Mouse (Mus musculus) left cerebral cortex, adult 2 months (tissue): ENCODE measurements around the gene Pdzd9. TPM values are rescaled to one million over a fixed set of nuclear protein-coding genes. Genes with fewer than 3 reads are reported as not detected.
A peak's percentile ranks its signal among the peaks of the same experiment; 100 is the strongest.
"Not testable (repeated sequence)": the region's sequence is repeated elsewhere in the genome, so short reads cannot be mapped to it uniquely, and the experiment has no call there.

ENCODE experiments used
- DNase-seq, 2 experiments: peaks; one replicate each; pipeline ENCODE4 v3.0.0; 2021 to 2022; ENCODE audit warnings: low spot score in 2 of 2, mixed read lengths in 1 of 2; ENCODE audit errors: extremely low spot score in 1 of 2
- H3K27ac ChIP-seq: fragments of 200-600 bp; 2 replicates; pipeline ENCODE4 v1.8.1; 2022
- H3K4me3 ChIP-seq: fragments of 200-600 bp; 2 replicates; pipeline ENCODE4 v1.8.1; 2022
- CTCF ChIP-seq: fragments of 200-600 bp; IDR thresholded peaks from 2 replicates; pipeline ENCODE4 v1.8.1; 2022; ENCODE audit warnings: antibody characterized with exemption, mild to moderate bottlenecking, moderate library complexity
- intact Hi-C: fragments of 180-260 bp; cut with DNase I; formaldehyde crosslinking; loops from one replicate; pipeline ENCODE4 v1.15.1; 2025
- long read RNA-seq, 2 experiments: library from polyadenylated mRNA; stranded (forward); transcript quantifications; one replicate each; pipeline ENCODE4 v2.0.0; 2021; ENCODE audit warnings: borderline mapping rate in 2 of 2
- total RNA-seq, 2 experiments: library from RNA; stranded (reverse); gene quantifications; 2 replicates each; pipeline ENCODE4 v1.2.3; 2021

The Pdzd9 gene
- total RNA-seq, result not detected
- long read RNA-seq, experiment 1, result 0 reads
- long read RNA-seq, experiment 2, result 0 reads

- TF ChIP-seq CTCF, result peak; percentile 98
- Histone ChIP-seq H3K27ac (no peak within 1 kb of the TSS), H3K4me3 (no peak within 1 kb of the TSS)
- intact Hi-C loops, result loop anchor here (1.0 to 10.0 kb wide), 4 partner anchors 56 to 244 kb away; partner anchors contain the start of gene Polr3e
- peak; percentile 70 to 74 for DNase-seq
These were observed at the start of gene Pdzd9 for GRCm38 (mm10) chr7:120670153-120670875. Pdzd9 (minus strand) TSS chr7:120670343.

- no peak for TF ChIP-seq CTCF
- DNase-seq, result no peak
- intact Hi-C loops, result no loop called here
These were observed 47.1 kb upstream of the Pdzd9 start for GRCm38 (mm10) chr7:120717261-120717660.

GRCm38 (mm10) chr7:120713951-120714350 is 43.8 kb upstream of the Pdzd9 start:
- H3K27ac ChIP-seq, intact Hi-C loops, H3K4me3 ChIP-seq, DNase-seq: not testable (repeated sequence)

More at GRCm38 (mm10) chr7:120717261-120717660, 47.1 kb upstream of the Pdzd9 start:
- Histone ChIP-seq H3K27ac (no peak overlapping the region), H3K4me3 (no peak overlapping the region)

GRCm38 (mm10) chr7:120713225-120713624 is 43.1 kb upstream of the Pdzd9 start:
- TF ChIP-seq CTCF, result no peak
- intact Hi-C loops, result no loop called here
- no peak for DNase-seq
- Histone ChIP-seq H3K4me3 (no peak overlapping the region), H3K27ac (no peak overlapping the region)

- no peak overlapping the region for H3K4me3 ChIP-seq
- H3K27ac ChIP-seq, result peak overlapping the region; percentile 73
- DNase-seq, result no peak
- intact Hi-C loops, result no loop called here
- TF ChIP-seq CTCF, result no peak
These were observed 41.9 kb upstream of the Pdzd9 start for GRCm38 (mm10) chr7:120712071-120712470.

- intact Hi-C loops, result no loop called here
- no peak for TF ChIP-seq CTCF
These were observed 33.7 kb upstream of the Pdzd9 start for GRCm38 (mm10) chr7:120703888-120704287.

DNA sequence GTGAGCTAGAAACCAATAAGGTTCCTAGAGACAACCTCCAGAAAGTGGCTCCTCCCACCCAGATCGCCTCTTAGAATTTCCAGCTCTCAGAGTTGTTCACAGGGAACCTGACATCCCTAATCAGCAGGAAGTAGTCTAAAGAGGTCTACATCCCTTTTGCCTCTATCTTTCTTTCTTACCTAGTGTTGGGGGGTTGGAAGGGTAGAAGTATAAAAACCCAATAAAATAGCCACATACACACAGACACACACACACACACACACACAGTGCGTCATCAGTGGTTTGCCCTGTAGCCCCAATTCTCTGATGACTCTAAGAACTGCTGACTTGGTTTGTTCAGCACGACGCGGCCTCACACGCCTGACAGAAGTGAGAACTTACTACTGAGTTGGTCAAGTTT is 29.4 kb upstream of the Pdzd9 start:
- DNase-seq, result no peak
- no peak overlapping the region for H3K27ac ChIP-seq
- intact Hi-C loops, result no loop called here
- H3K4me3 ChIP-seq, result no peak overlapping the region
- TF ChIP-seq CTCF, result no peak

More at GRCm38 (mm10) chr7:120703888-120704287, 33.7 kb upstream of the Pdzd9 start:
- Histone ChIP-seq H3K4me3 (no peak overlapping the region), H3K27ac (no peak overlapping the region)
- DNase-seq, result no peak

DNA sequence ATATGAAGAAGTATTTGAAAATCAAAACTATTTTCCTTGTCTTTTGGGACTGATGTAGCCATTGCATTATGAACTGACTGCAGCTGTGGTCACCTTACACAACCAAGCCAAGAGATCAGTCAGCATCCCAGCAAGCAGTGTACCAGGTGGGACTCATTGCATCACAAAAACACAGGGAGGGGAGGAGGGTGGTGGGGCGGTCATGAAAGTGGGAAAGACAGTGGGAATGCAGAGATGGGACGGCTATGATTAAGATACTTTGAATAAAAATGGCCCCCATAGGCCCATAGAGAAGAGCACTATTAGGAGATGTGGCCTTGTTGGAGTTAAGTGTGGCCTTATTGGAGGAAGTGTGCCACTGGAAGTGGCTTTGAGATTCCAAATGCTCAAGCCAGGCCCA is 26.2 kb upstream of the Pdzd9 start:
- Histone ChIP-seq H3K4me3 (no peak overlapping the region), H3K27ac (no peak overlapping the region)
- no peak for DNase-seq
- TF ChIP-seq CTCF, result no peak
- intact Hi-C loops, result no loop called here

DNA sequence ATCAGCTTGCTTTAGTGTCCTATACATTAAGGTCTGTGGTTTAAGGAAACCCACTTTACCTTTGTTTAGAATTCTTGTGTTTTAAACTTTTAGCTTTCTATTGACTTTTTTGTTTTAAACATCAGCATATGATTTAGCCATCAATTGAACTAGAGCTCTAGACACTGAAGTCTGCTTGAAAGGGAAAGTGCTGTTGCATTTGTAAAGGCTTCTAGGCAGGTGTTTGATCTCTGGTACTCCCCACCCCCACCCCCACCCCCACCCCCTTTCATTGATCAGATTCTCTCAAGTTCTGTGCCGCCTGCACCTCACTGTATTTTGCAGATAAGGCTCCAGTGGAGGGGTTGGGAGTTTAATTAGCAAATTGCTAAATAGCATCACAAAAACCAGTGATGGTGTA is 25.5 kb upstream of the Pdzd9 start:
- Histone ChIP-seq H3K27ac (no peak overlapping the region), H3K4me3 (no peak overlapping the region)
- DNase-seq, result no peak
- no peak for TF ChIP-seq CTCF
- intact Hi-C loops, result no loop called here

GRCm38 (mm10) chr7:120695196-120695595 is 25.1 kb upstream of the Pdzd9 start:
- H3K27ac ChIP-seq, result no peak overlapping the region
- DNase-seq, result no peak
- no peak overlapping the region for H3K4me3 ChIP-seq
- TF ChIP-seq CTCF, result no peak
- intact Hi-C loops, result no loop called here

GRCm38 (mm10) chr7:120693831-120694375 is 23.8 kb upstream of the Pdzd9 start:
- H3K27ac ChIP-seq, result no peak overlapping the region
- intact Hi-C loops, result no loop called here
- no peak for TF ChIP-seq CTCF
- H3K4me3 ChIP-seq, result no peak overlapping the region
- no peak for DNase-seq

DNA sequence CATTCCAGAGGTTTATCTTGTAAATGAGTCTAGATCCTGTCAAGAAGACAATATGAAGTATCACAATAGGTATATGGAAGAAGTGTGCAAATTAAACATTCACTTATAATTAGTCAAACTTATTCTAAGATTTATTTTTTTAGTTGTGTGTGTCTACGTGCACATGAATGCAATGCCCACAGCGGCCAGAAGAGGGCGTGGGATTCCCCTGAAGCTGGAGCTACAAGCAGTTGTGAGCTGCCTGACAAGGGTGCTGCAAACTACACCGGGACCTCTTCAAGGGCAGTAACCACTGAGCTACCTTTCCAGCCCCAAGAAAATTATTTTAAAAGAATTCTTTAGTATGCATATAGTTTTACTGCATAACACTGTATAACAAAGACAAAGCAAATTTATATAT is 20.5 kb upstream of the Pdzd9 start:
- H3K27ac ChIP-seq, result no peak overlapping the region
- intact Hi-C loops, result no loop called here
- peak; percentile 39 for TF ChIP-seq CTCF
- H3K4me3 ChIP-seq, result no peak overlapping the region
- no peak for DNase-seq

GRCm38 (mm10) chr7:120685227-120685626 is 15.1 kb upstream of the Pdzd9 start:
- TF ChIP-seq CTCF, result no peak
- no peak for DNase-seq
- H3K4me3 ChIP-seq, result no peak overlapping the region
- H3K27ac ChIP-seq, result no peak overlapping the region
- intact Hi-C loops, result no loop called here
